Mouse (Mus musculus) common myeloid progenitor, adult 5-6 weeks (primary cell): ENCODE data around the gene Nccrp1. TPM values are rescaled to one million over a fixed set of nuclear protein-coding genes. Genes with fewer than 3 reads are reported as not detected.
"Not testable (repeated sequence)": the region's sequence is repeated elsewhere in the genome, so short reads cannot be mapped to it uniquely, and the experiment has no call there.

Source experiments
- ATAC-seq: replicated peaks from 2 replicates; pipeline ENCODE4 v1.8.0; 2016; ENCODE audit warnings: low read depth, mild to moderate bottlenecking, moderate TSS enrichment, inconsistent platforms; ENCODE audit not compliant: poor library complexity, severe bottlenecking
- total RNA-seq: library from RNA; stranded (forward); fragments of 200-1000, 187-1606 nt; gene quantifications from 2 replicates; pipeline ENCODE4 v1.2.3, GENCODE M21; 2017

The Nccrp1 gene
- total RNA-seq, 1 experiment from 2014 or later, result 0.09 TPM

DNA sequence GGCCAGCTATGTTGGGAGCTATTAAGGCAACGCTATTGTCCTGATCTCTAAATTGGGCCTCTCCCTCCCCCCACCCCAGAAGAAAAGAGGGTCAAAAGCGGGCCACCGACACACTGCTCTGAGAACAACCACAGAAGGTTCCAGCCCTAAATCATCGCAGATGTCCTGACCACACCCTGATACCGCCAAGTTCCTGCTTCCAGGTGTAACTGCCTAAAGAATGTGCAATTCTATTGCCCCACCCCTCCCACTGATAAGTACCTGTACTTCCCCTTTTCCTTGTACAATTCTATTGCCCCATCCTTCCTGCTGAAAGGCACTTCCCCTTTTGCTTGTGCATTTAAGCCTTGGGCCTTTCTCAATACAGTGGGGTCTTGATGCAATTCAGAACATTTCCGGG, 8.2 kb downstream of the Nccrp1 start:
- not testable (repeated sequence) for ATAC-seq

DNA sequence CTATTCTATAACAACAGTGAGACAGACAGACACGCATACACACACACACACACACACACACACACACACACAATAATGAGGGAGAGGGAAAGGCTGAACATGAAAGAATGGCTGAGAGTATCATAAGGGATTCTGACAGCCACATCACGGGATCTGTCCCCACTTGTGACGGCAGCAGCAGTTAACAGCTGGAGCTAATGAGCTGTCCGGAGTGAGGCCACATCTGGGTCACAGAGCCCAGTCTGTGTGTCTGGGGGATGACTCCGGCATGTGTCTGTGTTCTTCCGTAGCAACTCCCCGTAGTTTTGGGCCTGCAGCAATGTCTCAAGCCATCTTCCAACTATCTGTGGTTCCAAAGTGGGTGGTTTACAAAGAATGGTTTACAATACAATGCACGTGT, 15.0 kb downstream of the Nccrp1 start:
- ATAC-seq, result no peak

DNA sequence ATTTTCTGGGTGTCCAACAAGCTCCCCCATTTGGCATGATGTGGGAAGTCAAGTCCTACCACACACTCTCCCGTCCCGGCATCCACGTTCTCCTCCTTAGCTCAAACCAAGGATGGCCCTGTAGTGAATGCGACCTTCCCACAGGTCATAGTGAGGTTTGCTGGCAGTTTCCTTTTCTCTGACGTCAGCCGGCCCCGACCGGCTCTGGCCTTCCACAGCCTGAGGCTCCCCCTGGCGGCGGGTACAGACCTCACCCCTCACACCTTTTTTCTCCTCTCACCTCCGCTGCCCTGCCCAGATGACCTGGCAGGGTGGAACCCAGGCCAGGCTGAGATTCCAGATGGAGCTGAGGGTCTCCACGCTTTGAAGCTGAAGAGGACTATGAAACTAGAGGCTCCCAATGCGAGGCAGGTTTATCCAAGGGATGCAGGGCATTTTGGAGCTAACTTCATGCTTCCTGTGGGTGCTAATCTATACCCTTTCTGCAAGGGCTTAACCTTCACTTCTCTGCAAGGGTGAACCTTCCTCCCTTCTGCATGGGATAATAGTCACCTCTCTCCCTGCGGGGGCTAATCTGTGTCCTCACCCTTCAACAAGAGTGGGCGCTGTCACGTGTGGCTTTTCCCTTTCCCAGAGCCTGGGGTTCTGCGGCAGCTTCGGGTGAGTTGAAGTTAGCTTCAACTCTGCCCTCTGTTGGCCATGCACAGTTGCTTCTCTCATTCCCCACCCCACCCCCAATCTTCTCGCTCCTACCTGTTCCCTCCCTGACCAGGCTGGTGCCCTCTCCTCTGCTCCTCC, 18.9 kb downstream of the Nccrp1 start:
- ATAC-seq, result peak; percentile 95

DNA sequence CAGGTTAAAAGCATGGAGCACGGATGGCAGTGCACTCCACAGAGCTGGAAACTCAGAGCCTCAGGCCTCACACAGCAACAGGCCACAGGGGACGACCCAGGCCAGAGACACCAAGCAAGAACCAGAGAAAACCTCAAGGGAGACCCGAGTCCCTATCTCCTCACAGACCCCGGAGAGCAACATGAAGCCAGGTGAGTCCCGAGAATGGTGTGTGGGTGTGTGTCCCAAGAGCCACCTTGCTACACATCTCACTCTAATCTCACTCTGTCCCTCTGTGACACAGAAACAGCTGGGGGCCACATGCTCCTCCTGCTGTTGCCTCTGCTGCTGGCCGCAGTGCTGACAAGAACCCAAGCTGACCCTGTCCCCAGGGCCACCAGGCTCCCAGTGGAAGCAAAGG, 24.5 kb downstream of the Nccrp1 start, which contains the start of gene Ifnl3:
Gene Ifnl3 (plus strand): TSS at position 301 of the 400 bp plus-strand sequence.
- ATAC-seq, result not testable (repeated sequence)

DNA sequence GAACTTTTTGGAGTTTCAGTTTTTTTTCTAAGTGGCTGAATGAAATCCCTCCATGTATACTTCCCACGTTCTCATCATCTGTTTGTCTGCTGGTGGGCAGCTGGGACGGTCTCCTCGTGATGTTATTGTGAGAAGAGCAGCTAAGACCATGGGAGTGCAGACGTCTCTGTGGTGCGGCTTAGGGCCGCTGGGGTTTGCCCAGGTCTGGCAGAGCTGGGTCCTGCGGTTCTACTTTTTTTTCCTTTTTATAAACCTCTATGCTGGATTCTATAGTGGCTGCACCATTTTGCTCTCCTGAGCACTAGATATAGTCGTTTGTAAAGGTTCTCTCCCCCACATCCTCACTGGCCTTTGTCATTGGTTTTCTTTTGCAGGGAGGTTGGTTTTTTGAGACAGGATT, 35.6 kb downstream of the Nccrp1 start:
- no peak for ATAC-seq

DNA sequence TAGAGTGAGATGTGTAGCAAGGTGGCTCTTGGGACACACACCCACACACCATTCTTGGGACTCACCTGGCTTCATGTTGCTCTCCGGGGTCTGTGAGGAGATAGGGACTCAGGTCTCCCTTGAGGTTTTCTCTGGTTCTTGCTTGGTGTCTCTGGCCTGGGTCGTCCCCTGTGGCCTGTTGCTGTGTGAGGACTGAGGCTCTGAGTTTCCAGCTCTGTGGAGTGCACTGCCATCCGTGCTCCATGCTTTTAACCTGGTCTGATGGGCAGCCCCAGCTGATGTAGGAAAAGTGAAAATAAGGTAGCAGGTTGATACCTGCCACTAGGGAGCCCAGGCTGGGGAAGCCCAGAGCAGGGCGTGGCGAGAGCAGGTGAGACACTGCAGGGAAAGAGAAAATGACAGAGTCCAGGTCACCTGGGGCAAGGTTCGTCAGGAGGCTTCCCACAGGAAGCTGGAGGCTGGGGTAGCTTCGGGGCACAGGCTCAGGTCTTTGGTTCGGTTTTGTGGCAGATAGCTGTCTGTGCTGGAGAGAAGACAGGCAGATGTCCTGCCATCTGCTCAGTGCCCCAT, 36.6 kb downstream of the Nccrp1 start, which contains the start of gene Ifnl2:
Gene Ifnl2 (minus strand): TSS at position 51 of the 570 bp plus-strand sequence.
- ATAC-seq, result not testable (repeated sequence)

DNA sequence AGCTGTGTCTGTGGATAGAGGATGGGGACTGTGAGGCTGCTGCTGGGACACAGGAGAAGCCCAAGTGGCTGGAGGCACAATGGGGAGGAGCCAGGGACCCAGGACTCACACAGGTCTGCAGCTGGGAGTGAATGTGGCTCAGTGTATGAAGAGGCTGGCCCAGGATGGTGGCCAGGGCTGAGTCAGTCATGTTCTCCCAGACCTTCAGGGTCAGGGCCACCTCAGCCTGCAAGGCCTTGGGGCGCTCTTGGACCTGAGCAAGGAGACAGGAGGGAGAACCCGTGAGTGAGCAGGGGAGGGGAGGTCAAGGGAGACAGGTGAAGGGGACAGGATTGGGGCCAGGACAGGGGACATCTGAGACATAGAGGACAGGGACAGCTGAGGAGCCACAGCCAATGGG, 37.9 kb downstream of the Nccrp1 start:
- ATAC-seq, result not testable (repeated sequence)

DNA sequence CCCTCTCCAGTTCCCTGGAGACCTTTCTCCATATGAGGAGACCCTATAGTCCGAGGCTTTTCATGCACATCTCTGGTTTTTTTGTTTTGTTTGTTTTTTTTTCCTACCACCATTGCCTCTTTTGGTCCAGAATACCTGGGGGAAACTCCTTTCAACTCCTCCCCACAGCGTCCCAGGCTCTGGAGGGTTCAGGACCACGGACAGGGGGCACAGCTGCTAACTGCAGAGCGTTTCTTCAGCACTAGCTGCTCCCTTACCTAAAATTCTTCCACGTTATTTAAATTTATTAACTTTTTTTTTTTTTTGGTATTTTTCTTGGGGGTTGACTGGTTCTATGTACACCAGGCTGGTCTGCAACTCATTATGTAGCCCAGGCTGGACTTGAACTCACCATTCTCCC, 41.5 kb downstream of the Nccrp1 start:
- peak; percentile 52; the same call in 1 of the 2 replicates for ATAC-seq

DNA sequence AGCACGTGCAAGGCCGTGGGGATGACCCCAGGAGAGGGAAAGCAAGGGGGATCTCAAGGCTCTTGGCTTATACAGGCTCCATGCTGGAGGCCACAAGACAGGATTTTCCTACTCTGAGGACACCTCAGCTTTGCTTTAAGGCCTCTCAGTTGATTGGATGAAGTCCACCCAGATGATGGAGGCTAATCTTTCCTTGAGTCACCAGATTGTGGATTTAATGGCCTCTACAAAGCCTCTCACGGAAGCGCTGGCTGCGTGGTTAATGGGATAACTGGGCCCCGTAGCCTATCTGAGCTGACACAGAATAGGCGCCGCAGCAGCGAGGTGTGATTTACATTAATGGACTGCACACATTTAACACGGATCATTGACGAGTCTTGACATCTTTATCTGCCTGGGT, 51.6 kb downstream of the Nccrp1 start:
- no peak for ATAC-seq

Other genes starting within 250 kb of the Nccrp1 start
- not detected in 2 replicates for gene Dll3, start 245.0 kb downstream of the Nccrp1 start, total RNA-seq
- 49.6 and 63.8 TPM in 2 replicates for gene Timm50, start 235.2 kb downstream of the Nccrp1 start, total RNA-seq
- gene Supt5, start 208.5 kb downstream of the Nccrp1 start, total RNA-seq, result 63.4 and 68.1 TPM in 2 replicates
- 960 and 1,032 TPM in 2 replicates for gene Rps16, start 196.6 kb downstream of the Nccrp1 start, total RNA-seq
- 2.1 and 3.9 TPM in 2 replicates for gene Plekhg2, start 174.7 kb downstream of the Nccrp1 start, total RNA-seq
- 82.7 and 90.0 TPM in 2 replicates for gene Zfp36, start 167.0 kb downstream of the Nccrp1 start, total RNA-seq
- 16.6 and 21.3 TPM in 2 replicates for gene Med29, start 154.5 kb downstream of the Nccrp1 start, total RNA-seq
- gene Paf1, start 154.3 kb downstream of the Nccrp1 start, total RNA-seq, result 149 and 190 TPM in 2 replicates
- gene Gmfg, start 109.8 kb downstream of the Nccrp1 start, total RNA-seq, result 583 and 663 TPM in 2 replicates
- gene Lrfn1, start 95.3 kb downstream of the Nccrp1 start, total RNA-seq, result 2.1 and 2.9 TPM in 2 replicates
- not detected in 2 replicates for gene Ifnl2, start 36.8 kb downstream of the Nccrp1 start, total RNA-seq
- not detected in 2 replicates for gene Ifnl3, start 24.4 kb downstream of the Nccrp1 start, total RNA-seq
- gene Sycn, start 6.4 kb downstream of the Nccrp1 start, total RNA-seq, result not detected in 2 replicates
- 4.6 and 5.4 TPM in 2 replicates for gene Samd4b, start 50.9 kb upstream of the Nccrp1 start, total RNA-seq
- gene Pak4, start 50.9 kb upstream of the Nccrp1 start, total RNA-seq, result 5.9 and 7.5 TPM in 2 replicates
- gene Acp7, start 84.1 kb upstream of the Nccrp1 start, total RNA-seq, result not detected in 2 replicates
- gene Fbxo27, start 145.6 kb upstream of the Nccrp1 start, total RNA-seq, result not detected in 2 replicates
- gene Fbxo17, start 169.6 kb upstream of the Nccrp1 start, total RNA-seq, result 2.1 and 4.1 TPM in 2 replicates
- 37.4 and 42.2 TPM in 2 replicates for gene Mrps12, start 194.6 kb upstream of the Nccrp1 start, total RNA-seq
- gene Sars2, start 194.7 kb upstream of the Nccrp1 start, total RNA-seq, result 8.7 and 14.2 TPM in 2 replicates
- gene Ccer2, start 208.9 kb upstream of the Nccrp1 start, total RNA-seq, result not detected in 2 replicates
- 24.5 and 24.9 TPM in 2 replicates for gene Sirt2, start 219.5 kb upstream of the Nccrp1 start, total RNA-seq
- gene Nfkbib, start 220.3 kb upstream of the Nccrp1 start, total RNA-seq, result 11.3 and 11.6 TPM in 2 replicates
- gene Rinl, start 241.7 kb upstream of the Nccrp1 start, total RNA-seq, result 23.4 and 35.6 TPM in 2 replicates